Mouse (Mus musculus) T-helper 2 cell (primary cell): ENCODE measurements at regions not wholly inside any gene's neighbourhood (a gene's known extent, or its start where the extent isn't known, plus 50 kb on each side); places are given as distances from the start of the nearest gene placed in this dataset.

ENCODE experiments used
- in situ Hi-C: fragments of 300-600 bp; cut with MboI, MseI; formaldehyde crosslinking; loops from one replicate; pipeline ENCODE4 v1.15.1; 2025; ENCODE audit warnings: high pct_unique_total_duplicates

- in situ Hi-C loops = loop anchor here (10.0 kb wide), 1 partner anchor 78 kb away; no protein-coding TSS in a partner anchor
Measured at GRCm38 (mm10) chr1:18412746-18413145, 147.8 kb upstream of the Defb41 start.

- in situ Hi-C loops = no loop called here
Measured at GRCm38 (mm10) chr1:18389591-18389990, 124.7 kb upstream of the Defb41 start.

- in situ Hi-C loops = no loop called here
Measured at GRCm38 (mm10) chr1:18384079-18384478, 119.1 kb upstream of the Defb41 start.

- in situ Hi-C loops = loop anchor here (5.0 kb wide), 2 partner anchors 607 to 817 kb away; no protein-coding TSS in a partner anchor
Measured at GRCm38 (mm10) chr1:18359951-18360731, 95.2 kb upstream of the Defb41 start.

GRCm38 (mm10) chr1:18338871-18339270 is 73.9 kb upstream of the Defb41 start:
- in situ Hi-C loops = loop anchor here (10.0 kb wide), 1 partner anchor 76 kb away; no protein-coding TSS in a partner anchor
